Mouse (Mus musculus) testis, adult 2 months (tissue): Measurements from ENCODE around the gene Trio.

Source experiments
- CTCF ChIP-seq: fragments of 200-500 bp; IDR thresholded peaks from 2 replicates; pipeline ENCODE4 v1.5.1; 2012; ENCODE audit warnings: low read depth, mild to moderate bottlenecking, inconsistent platforms, low read length, moderate library complexity; ENCODE audit not compliant: control insufficient read depth, insufficient read depth, insufficient replicate concordance
- POLR2A ChIP-seq: fragments of 200-500 bp; IDR thresholded peaks from 2 replicates; pipeline ENCODE4 v1.6.1; 2012; ENCODE audit warnings: low read depth, mild to moderate bottlenecking, inconsistent platforms, low read length, moderate library complexity; ENCODE audit not compliant: control insufficient read depth

- TF ChIP-seq CTCF: no peak
- TF ChIP-seq POLR2A: no peak
These were observed 87.5 kb downstream of the Trio start for GRCm38 (mm10) chr15:27937861-27938833.
